Mouse (Mus musculus): ENCODE measurements at regions not wholly inside any gene's neighbourhood (a gene's known extent, or its start where the extent isn't known, plus 50 kb on each side); places are given as distances from the start of the nearest gene placed in this dataset.

DNA sequence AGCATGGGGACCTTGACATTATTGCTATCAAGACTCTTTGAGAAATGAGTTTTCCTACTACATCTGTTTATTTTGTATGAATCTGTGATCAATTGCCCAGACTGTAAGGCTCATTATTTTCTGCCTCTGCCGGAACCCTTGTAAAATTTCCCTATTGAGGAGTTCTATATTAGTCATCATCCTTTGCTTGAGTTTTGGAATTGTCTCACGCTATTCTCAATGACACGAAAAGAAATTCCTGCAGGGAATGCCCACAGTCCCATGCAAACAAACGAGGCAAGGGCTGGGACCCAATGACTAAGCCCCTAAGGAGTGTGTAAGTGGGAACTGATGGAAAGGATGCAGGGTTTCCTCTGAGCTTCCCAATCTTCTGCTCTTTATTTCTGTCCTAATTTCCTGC is 111.0 kb upstream of the Tnfaip3 start:
- DNase-seq: no peak
- Histone ChIP-seq H3K4me3 (replicated peaks; ENCODE audit: extremely low read depth, low read depth, low read length) (no peak overlapping the region), H3K4me1 (ENCODE audit: control insufficient read depth, insufficient read depth, low read length) (peaks cover 14% of the 10 kb centered on the region)
- WGBS: 28% methylated on average over 4 of the region's 4 CpGs
- TF ChIP-seq CTCF (IDR thresholded peaks at IDR 0.05; ENCODE audit: insufficient read depth, low read length) (no peak), POLR2A (IDR thresholded peaks at IDR 0.05; ENCODE audit: borderline replicate concordance, extremely low read depth, low read depth, low read length) (no peak)

GRCm38 (mm10) chr10:19123691-19124090 is 108.2 kb upstream of the Tnfaip3 start:
- peaks cover 14% of the 10 kb centered on the region for H3K4me1 ChIP-seq (ENCODE audit: control insufficient read depth, insufficient read depth, low read length)
- WGBS: 50% methylated on average over 7 of the region's 7 CpGs
- no peak for DNase-seq
- no peak overlapping the region for H3K4me3 ChIP-seq (replicated peaks; ENCODE audit: extremely low read depth, low read depth, low read length)
- TF ChIP-seq POLR2A (IDR thresholded peaks at IDR 0.05; ENCODE audit: borderline replicate concordance, extremely low read depth, low read depth, low read length): no peak
- no peak for TF ChIP-seq CTCF (IDR thresholded peaks at IDR 0.05; ENCODE audit: insufficient read depth, low read length)

DNA sequence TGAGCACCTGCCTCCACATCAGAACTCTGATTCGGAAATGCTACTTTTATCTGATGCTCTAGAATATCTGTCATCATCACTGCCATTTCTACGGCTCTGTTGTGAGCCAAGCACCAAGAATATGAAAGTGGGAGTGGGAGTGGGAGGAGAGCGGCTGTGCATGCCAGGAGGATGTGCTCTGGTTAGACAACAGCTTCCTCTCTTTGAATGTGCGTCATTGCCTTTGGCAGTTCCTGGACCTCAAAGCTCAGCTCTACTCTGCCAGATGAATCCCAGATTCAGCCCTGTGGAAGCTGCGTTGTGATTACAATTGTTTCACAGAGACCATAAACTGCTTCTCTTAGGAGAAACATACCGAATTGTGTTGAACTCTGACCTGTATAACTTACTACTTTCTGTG is 106.8 kb upstream of the Tnfaip3 start:
- no peak for DNase-seq
- no peak overlapping the region for H3K4me3 ChIP-seq (replicated peaks; ENCODE audit: extremely low read depth, low read depth, low read length)
- TF ChIP-seq POLR2A (IDR thresholded peaks at IDR 0.05; ENCODE audit: borderline replicate concordance, extremely low read depth, low read depth, low read length) (no peak), CTCF (IDR thresholded peaks at IDR 0.05; ENCODE audit: insufficient read depth, low read length) (no peak)
- peaks cover 14% of the 10 kb centered on the region for H3K4me1 ChIP-seq (ENCODE audit: control insufficient read depth, insufficient read depth, low read length)
- 39% methylated on average over 6 of the region's 6 CpGs for WGBS

DNA sequence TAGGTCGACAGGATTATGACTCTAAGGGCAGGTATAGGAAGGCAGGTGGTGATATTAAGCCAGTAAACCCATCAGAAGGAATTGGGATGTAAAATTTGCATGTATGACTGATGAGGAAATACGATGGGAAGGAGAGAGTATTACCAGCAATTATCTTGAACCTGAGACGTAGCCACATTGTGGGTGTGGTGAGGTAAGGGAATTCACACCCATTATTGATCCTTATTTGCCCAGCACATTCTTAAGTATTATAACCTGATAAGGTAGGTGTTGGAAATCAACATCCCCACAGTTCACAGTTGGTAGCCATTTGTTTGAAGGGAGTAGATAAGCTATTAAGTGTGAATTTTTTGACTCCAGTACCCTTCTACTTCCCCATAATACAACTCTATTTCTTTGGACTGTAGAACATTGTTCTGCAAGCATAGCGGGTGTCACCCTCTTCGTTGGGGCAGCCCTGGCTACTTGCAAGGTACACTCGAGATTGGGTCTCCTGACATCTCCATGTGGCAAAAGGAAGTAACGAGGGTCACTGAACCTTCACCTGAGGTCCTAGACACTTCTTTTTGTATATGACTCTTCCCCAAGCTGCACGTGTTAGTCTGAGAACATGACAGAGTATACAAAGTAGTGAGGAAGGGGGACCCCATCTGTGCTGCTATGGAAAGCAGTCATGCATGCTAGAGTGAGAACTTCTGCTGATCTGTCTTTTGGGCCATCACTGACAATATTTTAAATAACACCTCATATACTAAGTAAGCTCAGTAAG is 104.0 kb upstream of the Tnfaip3 start:
- H3K4me1 ChIP-seq (ENCODE audit: control insufficient read depth, insufficient read depth, low read length): peaks cover 15% of the 10 kb centered on the region
- no peak for TF ChIP-seq CTCF (IDR thresholded peaks at IDR 0.05; ENCODE audit: insufficient read depth, low read length)
- TF ChIP-seq POLR2A (IDR thresholded peaks at IDR 0.05; ENCODE audit: borderline replicate concordance, extremely low read depth, low read depth, low read length): no peak
- 80% methylated on average over 8 of the region's 8 CpGs for WGBS
- H3K4me3 ChIP-seq (replicated peaks; ENCODE audit: extremely low read depth, low read depth, low read length): no peak overlapping the region
- DNase-seq: no peak

DNA sequence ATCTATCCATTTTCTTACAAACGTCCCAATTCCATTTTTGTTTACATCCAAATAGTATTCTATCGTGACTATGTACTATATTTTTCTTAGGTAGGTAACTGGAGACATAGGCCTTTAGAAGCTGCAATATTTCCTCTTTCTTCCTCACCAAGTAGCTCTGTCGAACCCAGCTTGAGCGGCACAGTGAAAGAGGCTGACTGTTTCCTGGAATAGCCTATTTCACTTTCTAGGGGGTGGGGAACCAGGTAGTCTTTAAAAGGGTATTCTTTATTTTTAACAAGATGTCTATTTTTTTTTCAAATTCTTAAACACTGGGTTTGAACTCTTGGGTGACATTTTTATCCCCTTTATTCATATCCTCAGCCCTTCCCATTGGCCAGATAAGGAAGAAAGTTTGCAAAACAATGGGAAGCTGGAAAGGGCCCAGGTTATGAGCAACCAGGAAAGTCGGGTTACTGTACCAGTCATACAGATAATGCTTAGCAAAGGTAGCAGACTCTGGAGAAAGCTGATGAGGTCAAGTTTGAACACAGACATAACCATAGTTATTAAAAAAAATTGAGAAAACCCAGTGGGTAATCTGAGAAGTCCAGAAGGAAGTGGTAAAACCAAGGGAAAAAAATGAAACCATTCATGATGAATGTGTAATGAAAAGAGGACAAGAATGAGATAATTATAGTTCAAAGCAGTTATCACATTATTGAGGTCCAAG is 103.3 kb upstream of the Tnfaip3 start:
- Histone ChIP-seq H3K4me1 (ENCODE audit: control insufficient read depth, insufficient read depth, low read length) (peaks cover 15% of the 10 kb centered on the region), H3K4me3 (replicated peaks; ENCODE audit: extremely low read depth, low read depth, low read length) (no peak overlapping the region)
- WGBS: 59% methylated on average over 5 of the region's 5 CpGs
- DNase-seq: no peak
- no peak for TF ChIP-seq CTCF (IDR thresholded peaks at IDR 0.05; ENCODE audit: insufficient read depth, low read length)
- no peak for TF ChIP-seq POLR2A (IDR thresholded peaks at IDR 0.05; ENCODE audit: borderline replicate concordance, extremely low read depth, low read depth, low read length)

GRCm38 (mm10) chr10:19117071-19117605 is 101.7 kb upstream of the Tnfaip3 start:
- 47% methylated on average over 9 of the region's 9 CpGs for WGBS
- H3K4me1 ChIP-seq (ENCODE audit: control insufficient read depth, insufficient read depth, low read length): peaks cover 8% of the 10 kb centered on the region; the same call in 1 of the 2 replicates
- no peak for DNase-seq
- TF ChIP-seq CTCF (IDR thresholded peaks at IDR 0.05; ENCODE audit: insufficient read depth, low read length): no peak
- no peak overlapping the region for H3K4me3 ChIP-seq (replicated peaks; ENCODE audit: extremely low read depth, low read depth, low read length)

DNA sequence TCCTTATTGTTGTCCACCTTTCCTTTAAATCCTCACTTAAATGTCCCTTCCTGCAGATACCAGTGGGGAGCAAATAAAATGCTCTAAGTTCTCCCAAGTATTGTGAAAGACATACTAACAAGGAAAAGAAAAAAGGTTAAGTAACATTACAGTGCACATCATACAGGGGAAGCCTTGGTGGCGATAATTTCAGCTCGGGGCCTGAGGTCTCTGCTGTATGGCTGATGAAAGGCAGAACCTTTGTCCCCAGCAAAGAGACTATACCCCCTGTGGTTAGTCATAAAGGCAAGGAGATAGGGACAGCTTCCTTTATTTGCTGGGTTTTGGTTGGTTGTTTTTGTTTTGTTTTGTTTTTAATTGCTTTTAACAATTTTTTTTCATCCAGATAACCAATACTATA is 97.0 kb upstream of the Tnfaip3 start:
- DNase-seq: no peak
- Histone ChIP-seq H3K4me1 (ENCODE audit: control insufficient read depth, insufficient read depth, low read length) (peaks cover 5% of the 10 kb centered on the region; the same call in 1 of the 2 replicates), H3K4me3 (replicated peaks; ENCODE audit: extremely low read depth, low read depth, low read length) (no peak overlapping the region)
- WGBS: 85% methylated on average over 2 of the region's 2 CpGs
- no peak for TF ChIP-seq CTCF (IDR thresholded peaks at IDR 0.05; ENCODE audit: insufficient read depth, low read length)
- TF ChIP-seq POLR2A (IDR thresholded peaks at IDR 0.05; ENCODE audit: borderline replicate concordance, extremely low read depth, low read depth, low read length): no peak

GRCm38 (mm10) chr10:19105231-19105681 is 89.8 kb upstream of the Tnfaip3 start:
- no peak for DNase-seq
- no peak for TF ChIP-seq CTCF (IDR thresholded peaks at IDR 0.05; ENCODE audit: insufficient read depth, low read length)
- TF ChIP-seq POLR2A (IDR thresholded peaks at IDR 0.05; ENCODE audit: borderline replicate concordance, extremely low read depth, low read depth, low read length): no peak
- no peaks in the 10 kb centered on the region for H3K4me1 ChIP-seq (ENCODE audit: control insufficient read depth, insufficient read depth, low read length)
- WGBS: 32% methylated on average over 6 of the region's 6 CpGs
- H3K4me3 ChIP-seq (replicated peaks; ENCODE audit: extremely low read depth, low read depth, low read length): no peak overlapping the region

DNA sequence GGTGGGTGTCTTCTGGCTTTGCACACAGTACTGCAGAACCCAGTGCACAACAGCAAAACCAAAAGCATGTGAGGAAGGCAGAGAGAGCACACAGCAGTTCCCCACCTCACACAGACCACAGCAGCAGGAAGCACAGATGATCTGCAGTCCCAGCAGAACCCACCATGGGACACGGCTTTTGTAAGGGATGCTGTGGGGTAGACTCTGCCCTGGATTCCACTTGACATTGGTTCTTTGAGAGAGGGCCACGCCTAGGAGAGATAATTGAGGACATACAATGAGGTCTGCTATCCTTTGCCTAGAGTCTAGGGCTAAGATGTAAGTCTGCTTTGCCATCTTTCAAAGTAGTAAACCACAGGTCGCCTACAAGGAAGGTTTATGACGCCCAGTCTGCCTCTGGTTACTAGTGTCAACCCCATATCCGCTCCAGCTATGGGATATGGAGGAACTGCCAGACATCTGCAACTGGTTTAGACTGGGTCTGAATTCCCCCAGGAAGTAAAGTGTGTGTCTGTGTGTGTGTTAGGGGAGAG is 89.3 kb upstream of the Tnfaip3 start:
- TF ChIP-seq POLR2A (IDR thresholded peaks at IDR 0.05; ENCODE audit: borderline replicate concordance, extremely low read depth, low read depth, low read length) (no peak), CTCF (IDR thresholded peaks at IDR 0.05; ENCODE audit: insufficient read depth, low read length) (no peak)
- Histone ChIP-seq H3K4me3 (replicated peaks; ENCODE audit: extremely low read depth, low read depth, low read length) (no peak overlapping the region), H3K4me1 (ENCODE audit: control insufficient read depth, insufficient read depth, low read length) (no peaks in the 10 kb centered on the region)
- 70% methylated on average over 5 of the region's 5 CpGs for WGBS
- no peak for DNase-seq
